Mouse (Mus musculus): Measurements from ENCODE around the gene C130079G13Rik. TPM values are rescaled to one million over a fixed set of nuclear protein-coding genes. Genes with fewer than 3 reads are reported as not detected.
"Not testable (repeated sequence)": the region's sequence is repeated elsewhere in the genome, so short reads cannot be mapped to it uniquely, and the experiment has no call there.

Gene C130079G13Rik
- not detected for total RNA-seq (2021)
- long read RNA-seq, experiment 1: 0 reads
- long read RNA-seq, experiment 2: 0 reads

GRCm38 (mm10) chr3:59924914-59925313 lies at the start of gene C130079G13Rik:
Gene C130079G13Rik (plus strand): TSS chr3:59925214.
- intact Hi-C loops (cut with DNase I): no loop called here
- no peak for DNase-seq

DNA sequence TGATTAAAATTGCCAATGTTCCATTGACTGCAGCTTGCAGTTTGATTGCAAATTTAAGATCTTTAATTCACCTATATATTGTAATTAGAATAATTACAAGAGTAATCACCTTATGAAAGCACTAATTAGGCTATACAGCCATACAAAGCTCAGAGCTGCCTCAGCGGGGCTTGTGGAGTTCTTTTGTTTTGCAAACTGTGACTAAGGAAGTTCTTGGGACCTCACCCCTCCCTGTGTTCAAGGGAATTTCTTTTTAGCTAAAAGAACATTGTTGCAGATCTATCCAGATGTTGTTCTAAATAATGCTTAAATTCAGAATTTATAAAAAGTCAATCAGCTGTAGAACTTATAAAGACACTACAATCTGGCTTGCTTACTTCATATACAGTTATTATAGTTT lies 47.4 kb upstream of the C130079G13Rik start:
- intact Hi-C loops (cut with DNase I): loop anchor here (10.0 kb wide), 1 partner anchor 737 kb away; no protein-coding TSS in a partner anchor
- not testable (repeated sequence) for DNase-seq

DNA sequence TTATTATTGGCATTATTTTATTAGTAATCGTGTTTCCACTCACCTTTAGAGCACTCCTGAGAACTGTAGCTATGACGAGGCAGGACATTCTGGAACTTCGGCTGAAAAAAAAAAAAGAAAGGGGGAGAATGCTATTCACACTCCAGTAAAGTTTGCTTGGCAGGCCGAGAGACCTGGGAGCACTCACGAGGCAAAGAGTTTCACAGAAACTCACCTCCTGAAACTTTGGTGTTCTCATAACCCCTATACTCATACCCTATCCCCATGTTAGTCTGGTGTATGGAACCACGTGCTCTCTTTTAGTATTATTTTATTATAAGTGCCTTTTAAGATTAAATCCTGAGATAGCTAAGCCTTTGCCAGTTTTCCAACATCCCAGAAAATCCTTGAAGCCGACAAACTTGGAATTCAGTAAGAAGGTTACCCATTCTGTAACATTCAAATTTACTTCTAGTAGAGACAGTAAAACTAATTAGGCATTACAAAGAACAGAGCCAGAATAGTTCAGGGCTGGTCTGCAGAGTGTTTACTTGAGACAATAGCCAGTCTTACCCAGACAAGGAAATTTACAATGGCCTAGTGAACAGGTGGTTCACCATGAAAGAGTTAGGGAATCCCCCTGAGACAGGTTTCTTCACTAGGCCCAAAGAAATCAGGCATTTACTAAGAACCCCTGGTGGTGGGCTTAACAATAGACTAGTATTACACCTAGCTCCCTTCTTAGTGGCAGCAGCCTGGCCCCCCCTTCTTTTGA lies 45.0 kb upstream of the C130079G13Rik start:
- not testable (repeated sequence) for DNase-seq
- intact Hi-C loops (cut with DNase I): loop anchor here (10.0 kb wide), 1 partner anchor 735 kb away; no protein-coding TSS in a partner anchor

GRCm38 (mm10) chr3:59893276-59893675 lies 31.7 kb upstream of the C130079G13Rik start:
- intact Hi-C loops (cut with DNase I): no loop called here
- DNase-seq: no peak

DNA sequence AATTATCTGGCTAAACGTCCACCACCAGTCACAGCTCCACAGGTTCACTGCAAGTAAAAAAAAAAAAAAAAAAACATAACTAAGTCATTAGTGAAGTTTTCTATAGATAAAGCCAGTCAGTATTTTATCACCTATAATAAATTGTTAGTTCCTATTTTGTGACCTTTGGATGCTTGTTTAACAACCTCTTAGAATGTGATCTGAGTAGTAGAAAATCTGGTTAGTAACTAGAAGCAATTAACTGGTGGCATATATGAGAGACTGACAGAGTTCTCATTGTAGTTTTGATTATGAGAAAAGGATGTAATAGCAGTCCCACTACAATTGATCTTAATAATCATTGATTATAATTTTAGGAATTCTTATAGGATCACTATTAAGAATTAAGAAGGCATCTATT lies 9.6 kb downstream of the C130079G13Rik start:
- DNase-seq: no peak
- intact Hi-C loops (cut with DNase I): no loop called here

DNA sequence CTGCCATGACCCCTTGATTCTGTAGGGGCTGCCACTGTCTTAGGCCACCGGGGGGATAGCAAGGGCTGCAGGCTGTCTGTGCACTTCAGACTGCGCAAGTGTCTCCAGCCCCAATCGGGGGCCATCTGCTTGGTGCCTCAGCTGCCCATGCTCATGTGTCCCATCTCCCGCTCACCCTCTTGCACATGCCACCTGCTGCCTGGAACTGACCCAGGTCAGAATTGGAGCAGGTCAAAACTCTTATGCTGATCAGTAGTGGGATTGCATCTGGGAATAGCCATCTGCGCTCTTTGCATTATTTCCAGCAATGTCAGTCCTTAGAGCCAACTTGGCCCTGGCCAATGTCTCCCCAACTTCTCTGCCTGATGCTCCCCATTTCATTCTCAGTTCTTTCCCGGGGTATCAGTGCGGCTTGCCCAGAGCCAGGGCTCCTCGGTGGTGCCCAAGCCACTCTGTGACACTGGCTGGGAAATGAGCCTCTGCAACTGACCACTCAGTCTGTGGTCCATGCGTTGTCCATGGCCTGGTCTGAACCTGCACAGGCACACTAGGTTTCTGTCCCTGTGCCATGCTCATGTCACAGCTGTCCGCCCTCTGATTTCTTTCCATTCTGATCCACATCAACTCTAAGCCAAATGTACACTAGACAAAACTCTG lies 22.4 kb downstream of the C130079G13Rik start:
- DNase-seq: no peak
- intact Hi-C loops (cut with DNase I): no loop called here

DNA sequence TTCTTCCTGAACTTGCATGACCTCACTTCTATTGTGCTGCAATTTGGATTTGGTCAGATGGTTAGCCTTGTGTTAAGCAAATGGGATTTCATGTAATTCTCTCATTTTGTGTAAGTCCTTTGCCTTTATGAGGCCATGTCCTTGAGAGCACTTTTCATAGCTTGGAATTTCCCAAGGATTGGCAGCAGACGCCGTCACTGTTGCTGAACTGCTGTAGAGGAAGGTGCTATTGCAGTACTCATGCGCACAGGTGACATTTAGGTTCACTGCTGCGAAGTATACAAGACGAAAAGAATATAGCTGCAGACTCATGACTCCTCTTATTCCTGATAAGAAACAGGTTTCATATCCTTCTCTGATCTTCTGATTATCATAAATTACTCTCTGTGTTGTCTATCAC lies 45.9 kb downstream of the C130079G13Rik start:
- intact Hi-C loops (cut with DNase I): no loop called here

GRCm38 (mm10) chr3:59974591-59974990 lies 49.6 kb downstream of the C130079G13Rik start:
- intact Hi-C loops (cut with DNase I): no loop called here
- DNase-seq: no peak

More for the DNA sequence above, 45.9 kb downstream of the C130079G13Rik start:
- DNase-seq: no peak

Other genes starting within 250 kb of the C130079G13Rik start
- gene Gm5538, start 195.4 kb upstream of the C130079G13Rik start, total RNA-seq (2021): not detected
- gene Gm8298, start 64.2 kb upstream of the C130079G13Rik start, total RNA-seq (2021): not detected
- gene Aadacl2, start 81.5 kb downstream of the C130079G13Rik start, total RNA-seq (2021): not detected
- gene Aadac, start 100.5 kb downstream of the C130079G13Rik start, total RNA-seq (2021): not detected
- gene Sucnr1, start 156.7 kb downstream of the C130079G13Rik start, total RNA-seq (2021): not detected

All from heart, postnatal 14 days (tissue).